Mouse (Mus musculus) brown adipose tissue, adult 24 weeks (tissue): ENCODE data around the gene Rwdd2b. TPM values are rescaled to one million over a fixed set of nuclear protein-coding genes. Genes with fewer than 3 reads are reported as not detected.

Source experiments
- polyA plus RNA-seq: library from polyadenylated mRNA; stranded (reverse); fragments of >200 nt; gene quantifications from 2 replicates; pipeline ENCODE4 v1.2.4, GENCODE M21; 2012; ENCODE audit not compliant: missing spikeins, insufficient read depth, insufficient read length

Rwdd2b gene
- polyA plus RNA-seq, 1 experiment: 3.4 TPM

Other genes with a start within 250 kb of the Rwdd2b start
- gene N6amt1, start 86.4 kb downstream of the Rwdd2b start, polyA plus RNA-seq: 26.8 and 30.3 TPM in 2 replicates
- 9.3 and 9.5 TPM in 2 replicates for gene Ltn1, start 8.0 kb downstream of the Rwdd2b start, polyA plus RNA-seq
- gene Usp16, start 14.1 kb upstream of the Rwdd2b start, polyA plus RNA-seq: 50.5 and 78.3 TPM in 2 replicates
- gene Cct8, start 55.3 kb upstream of the Rwdd2b start, polyA plus RNA-seq: 91.6 and 165 TPM in 2 replicates
- 0.63 TPM in 1 of 2 replicates, not detected in the other for gene Map3k7cl, start 112.8 kb upstream of the Rwdd2b start, polyA plus RNA-seq